Mouse (Mus musculus): Measurements from ENCODE around the gene Ssr3.

DNA sequence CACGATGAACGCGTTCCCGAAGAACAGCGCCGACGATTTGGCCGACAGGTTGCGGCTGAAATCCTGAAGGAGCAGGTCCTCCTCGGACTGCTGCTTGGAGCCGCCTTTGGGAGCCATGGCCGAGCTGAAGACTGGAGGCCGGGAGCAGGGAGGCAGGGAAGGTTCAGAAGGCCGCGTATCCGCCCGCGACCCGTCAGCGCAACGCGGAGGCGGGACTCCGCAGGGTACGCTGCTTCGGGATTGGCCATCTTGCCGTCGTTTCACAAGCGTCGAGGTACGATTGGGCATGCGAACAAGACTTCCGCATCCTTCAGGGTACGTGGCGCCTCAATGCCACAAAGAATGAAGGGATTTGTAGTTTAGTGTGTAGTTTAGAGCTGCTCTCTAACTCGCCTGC, at the start of gene Ssr3:
- TF ChIP-seq GATA1 (IDR thresholded peaks at IDR 0.05; ENCODE audit: low read depth, low read length) (no peak), ETS1 (IDR thresholded peaks at IDR 0.05; ENCODE audit: low read depth, low read length) (no peak), CHD1 (IDR thresholded peaks at IDR 0.05; ENCODE audit: low read depth, low read length) (no peak), MAZ (IDR thresholded peaks at IDR 0.05; ENCODE audit: low read depth, low read length) (no peak), CTCF (IDR thresholded peaks at IDR 0.05 in 2 of 3, conservative IDR thresholded peaks at IDR 0.05 in 1 of 3; ENCODE audit: control insufficient read depth in 1 of 3, insufficient read depth in 1 of 3, low read depth in 2 of 3, low read length in 3 of 3, poor library complexity in 1 of 3, severe bottlenecking in 1 of 3) (no peak), RAD21 (IDR thresholded peaks at IDR 0.05; ENCODE audit: low read depth, low read length) (no peak), USF1 (IDR thresholded peaks at IDR 0.05; ENCODE audit: low read depth, low read length) (no peak), EP300 (IDR thresholded peaks at IDR 0.05; ENCODE audit: low read depth in 1 of 2, low read length in 2 of 2) (no peak), ZC3H11A (IDR thresholded peaks at IDR 0.05; ENCODE audit: low read depth, low read length) (no peak), POLR2A (IDR thresholded peaks at IDR 0.05; ENCODE audit: control insufficient read depth in 1 of 2, insufficient read depth in 1 of 2, low read depth in 1 of 2, low read length in 2 of 2, poor library complexity in 1 of 2) (peak; percentile 68 to 84), TBP (IDR thresholded peaks at IDR 0.05; ENCODE audit: low read depth, low read length) (peak; percentile 80)
